Mouse (Mus musculus) liver, postnatal 0 days (tissue): ENCODE data around the gene Jup. TPM values are rescaled to one million over a fixed set of nuclear protein-coding genes. Genes with fewer than 3 reads are reported as not detected.

Experiments used
- ATAC-seq: fragments of 200-750 bp; cut with Nextera tagmentation; 2 replicates; pipeline ENCODE4 v1.8.0; 2017; ENCODE audit warnings: mild to moderate bottlenecking, moderate library complexity
- DNase-seq: peaks from one replicate; pipeline ENCODE4 v3.0.0-alpha.2; 2016
- H3K27ac ChIP-seq: fragments of 300-500 bp; sonication (generic); 2 replicates; pipeline ENCODE4 v1.5.1; 2014; ENCODE audit warnings: antibody characterized with exemption, moderate library complexity, mild to moderate bottlenecking, low read depth
- H3K27me3 ChIP-seq: fragments of 300-500 bp; sonication (generic); 2 replicates; pipeline ENCODE4 v1.6.1; 2014; ENCODE audit warnings: low read length, control low read depth, mixed read lengths; ENCODE audit not compliant: insufficient read depth
- H3K36me3 ChIP-seq: fragments of 300-500 bp; sonication (generic); replicated peaks from 2 replicates; pipeline ENCODE4 v1.6.1; 2014; ENCODE audit warnings: mild to moderate bottlenecking, control low read depth, low read length, moderate library complexity, mixed read lengths; ENCODE audit not compliant: insufficient read depth
- H3K4me1 ChIP-seq: fragments of 300-500 bp; sonication (generic); 2 replicates; pipeline ENCODE4 v1.6.1; 2014; ENCODE audit warnings: antibody characterized with exemption, mild to moderate bottlenecking, control low read depth; ENCODE audit not compliant: insufficient read depth
- H3K4me2 ChIP-seq: fragments of 300-500 bp; sonication (generic); 2 replicates; pipeline ENCODE4 v1.6.1; 2014; ENCODE audit warnings: low read depth, mild to moderate bottlenecking, low read length, moderate library complexity, mixed read lengths
- H3K4me3 ChIP-seq: fragments of 300-500 bp; sonication (generic); 2 replicates; pipeline ENCODE4 v1.5.1; 2014; ENCODE audit warnings: low read depth, low read length
- H3K9ac ChIP-seq: fragments of 300-500 bp; sonication (generic); replicated peaks from 2 replicates; pipeline ENCODE4 v1.6.1; 2014; ENCODE audit warnings: mild to moderate bottlenecking, moderate library complexity
- H3K9me3 ChIP-seq: fragments of 300-500 bp; sonication (generic); 2 replicates; pipeline ENCODE4 v1.6.1; 2016; ENCODE audit warnings: mild to moderate bottlenecking, control low read depth, low read length, mixed read lengths
- CTCF ChIP-seq: sonication (generic); IDR thresholded peaks from 2 replicates; pipeline ENCODE4 v1.5.1; 2016; ENCODE audit warnings: antibody characterized with exemption, low read depth
- EP300 ChIP-seq: IDR thresholded peaks from 2 replicates; pipeline ENCODE4 v1.6.1; 2016; ENCODE audit warnings: antibody characterized with exemption, low read depth, mild to moderate bottlenecking
- WGBS: fragments of 180-500 bp; shearing (Covaris S2); extraction: QIAGEN DNeasy Blood & Tissue Kit; methylation state at CpG from one replicate; pipeline ENCODE4 v1.1.7; 2014; ENCODE audit not compliant: insufficient replicate concordance; 5-methylcytosine and 5-hydroxymethylcytosine counted together
- polyA plus RNA-seq: library from polyadenylated mRNA; unstranded; fragments of >200 nt; fragmentation: Nextera tagmentation; extraction: Ambion mirVana; gene quantifications from 2 replicates; pipeline ENCODE4 v1.2.1, GENCODE M21; 2015

Gene Jup
- polyA plus RNA-seq, 1 experiment from 2014 or later, result 17.5 TPM

DNA sequence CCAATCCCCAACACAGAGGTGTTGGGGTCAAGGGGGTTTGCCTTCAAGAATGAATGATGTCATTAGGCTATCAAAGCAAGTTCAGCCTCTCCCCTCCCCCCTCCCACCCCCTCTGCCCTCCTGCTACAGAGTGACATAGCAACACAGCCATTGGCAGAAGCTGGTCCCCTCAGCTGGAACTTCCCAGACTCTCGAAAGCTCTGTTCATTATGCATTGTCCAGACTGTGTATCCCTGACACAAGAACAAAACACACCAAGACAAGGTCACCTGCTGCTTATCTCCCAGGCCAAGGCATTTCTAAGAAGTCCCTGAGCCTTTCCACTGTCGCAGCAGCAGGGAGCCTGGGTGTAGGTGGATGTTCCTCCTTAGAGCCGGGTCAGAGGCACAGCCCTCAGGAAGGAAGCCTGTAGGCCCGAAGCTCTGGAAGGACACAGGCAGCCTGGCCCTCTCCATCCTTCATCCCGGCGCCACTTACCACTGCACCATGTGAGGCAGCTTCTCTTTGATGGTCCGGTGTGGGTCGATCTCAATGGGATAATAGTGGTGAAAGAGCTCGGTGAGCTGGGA is 38.2 kb upstream of the Jup start:
- Histone ChIP-seq H3K27me3 (no peaks in the 10 kb centered on the region), H3K9me3 (no peaks in the 10 kb centered on the region), H3K9ac (no peak overlapping the region), H3K4me2 (no peak overlapping the region), H3K36me3 (no peaks in the 10 kb centered on the region), H3K4me1 (peaks cover 9% of the 10 kb centered on the region), H3K27ac (no peak overlapping the region), H3K4me3 (no peak overlapping the region)
- DNase-seq (no peak), ATAC-seq (no peak)
- TF ChIP-seq CTCF, result no peak
- no peak for TF ChIP-seq EP300
- 83% methylated on average over 9 of the region's 9 CpGs for WGBS

DNA sequence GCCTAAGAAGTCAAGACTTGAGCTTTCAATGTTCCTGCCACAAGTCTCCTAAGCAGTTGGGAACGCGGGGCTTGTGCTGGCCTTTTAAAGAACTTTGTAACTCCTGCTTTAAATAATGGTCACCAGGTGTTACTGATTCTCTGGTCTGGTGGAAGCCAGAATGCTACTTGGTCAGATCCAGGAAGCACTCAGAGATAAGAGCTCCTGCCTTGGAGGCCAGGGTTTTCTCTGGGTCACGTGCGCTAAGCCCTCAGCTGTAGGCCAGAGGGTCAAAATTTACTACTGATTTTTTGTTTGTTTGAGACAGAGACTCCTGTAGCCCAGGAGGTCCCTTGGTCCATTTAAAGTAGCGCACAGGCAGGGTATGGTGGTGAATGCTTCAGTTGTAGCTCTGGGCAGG is 34.4 kb upstream of the Jup start:
- H3K4me3 ChIP-seq, result no peak overlapping the region
- ATAC-seq (no peak), DNase-seq (no peak)
- no peak overlapping the region for H3K4me2 ChIP-seq
- H3K9ac ChIP-seq, result no peak overlapping the region
- H3K27ac ChIP-seq, result no peak overlapping the region
- no peaks in the 10 kb centered on the region for H3K4me1 ChIP-seq
- no peaks in the 10 kb centered on the region for H3K9me3 ChIP-seq
- no peaks in the 10 kb centered on the region for H3K36me3 ChIP-seq
- TF ChIP-seq CTCF, result no peak
- H3K27me3 ChIP-seq, result no peaks in the 10 kb centered on the region
- whole genome bisulfite sequencing, result 78% methylated on average over 5 of the region's 5 CpGs

DNA sequence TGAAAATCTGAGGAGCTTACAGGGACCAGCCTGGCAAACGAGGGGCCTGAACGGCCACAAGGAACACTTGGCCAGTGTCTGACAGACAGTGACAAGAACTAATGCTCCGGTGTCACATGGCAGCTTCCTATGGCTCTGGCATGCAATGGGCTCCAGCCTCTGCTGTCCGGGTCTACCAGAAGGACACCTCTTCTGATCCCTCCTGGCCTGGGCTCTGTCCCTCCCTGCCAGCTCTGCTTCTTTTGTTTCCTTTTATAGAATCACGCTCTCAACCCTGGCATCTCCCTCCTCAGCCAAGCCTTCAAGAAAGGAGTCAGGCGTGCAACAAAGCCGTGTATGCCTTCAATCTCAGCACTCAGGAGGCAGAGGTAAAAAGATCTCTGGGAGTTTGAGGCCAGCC is 32.5 kb upstream of the Jup start:
- Histone ChIP-seq H3K9ac (no peak overlapping the region), H3K4me3 (no peak overlapping the region), H3K9me3 (no peaks in the 10 kb centered on the region), H3K36me3 (no peaks in the 10 kb centered on the region), H3K4me1 (no peaks in the 10 kb centered on the region), H3K4me2 (no peak overlapping the region), H3K27me3 (no peaks in the 10 kb centered on the region), H3K27ac (no peak overlapping the region)
- 81% methylated on average over 7 of the region's 7 CpGs for WGBS
- no peak for DNase-seq
- no peak for ATAC-seq
- TF ChIP-seq CTCF (no peak), EP300 (no peak)

DNA sequence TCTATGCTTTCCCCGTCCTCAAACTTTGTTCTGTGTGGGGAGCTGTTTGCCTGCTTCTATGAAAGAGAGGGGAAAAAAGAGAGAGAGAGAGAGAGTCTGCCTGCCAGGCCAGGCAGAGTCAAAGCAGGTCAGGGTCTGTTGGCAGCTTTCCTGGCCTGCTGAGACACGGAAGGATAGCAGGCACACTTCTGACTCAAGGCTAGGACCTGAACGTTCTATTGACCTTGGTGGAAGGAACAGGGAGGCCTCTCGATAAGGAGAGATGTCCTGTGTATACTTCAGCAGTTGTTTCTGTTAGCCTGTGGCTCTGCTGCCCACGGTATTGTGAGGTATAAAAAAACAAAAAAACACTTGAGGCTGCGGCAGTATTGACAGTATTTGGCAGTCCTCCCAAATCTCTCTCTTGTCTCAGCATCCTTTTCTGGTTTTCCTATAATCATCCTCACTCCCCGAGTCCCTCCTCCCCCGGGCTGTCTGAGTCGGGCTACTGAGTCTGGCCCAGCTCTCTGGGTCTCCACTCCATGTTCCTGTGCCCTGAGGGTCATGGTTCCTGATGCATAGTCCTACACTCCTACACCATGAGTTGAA is 31.1 kb upstream of the Jup start:
- Histone ChIP-seq H3K9me3 (no peaks in the 10 kb centered on the region), H3K4me1 (no peaks in the 10 kb centered on the region), H3K27ac (no peak overlapping the region), H3K4me2 (no peak overlapping the region), H3K4me3 (no peak overlapping the region), H3K27me3 (no peaks in the 10 kb centered on the region), H3K36me3 (no peaks in the 10 kb centered on the region), H3K9ac (no peak overlapping the region)
- ATAC-seq (no peak), DNase-seq (no peak)
- TF ChIP-seq CTCF (no peak), EP300 (no peak)
- 75% methylated on average over 9 of the region's 9 CpGs for WGBS

DNA sequence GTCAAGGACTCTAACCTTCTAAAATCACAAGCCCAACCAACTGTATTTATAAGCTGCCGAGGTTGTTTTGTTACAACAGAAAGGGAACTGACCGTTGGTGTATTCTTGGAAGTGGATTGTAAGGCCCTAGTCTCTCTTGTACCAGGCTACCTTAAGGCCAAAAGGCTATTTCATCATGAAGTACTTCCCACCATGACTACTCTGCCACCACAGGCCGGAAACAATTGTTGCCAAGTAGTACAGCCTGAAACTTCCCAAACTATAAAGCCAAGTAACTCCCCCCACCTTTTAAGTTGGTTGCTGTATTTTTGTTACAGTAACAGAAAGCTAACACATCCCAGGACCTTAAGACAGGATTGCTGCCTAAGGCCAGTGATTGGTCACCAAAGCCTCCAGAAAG is 29.3 kb upstream of the Jup start:
- 58% methylated on average over 3 of the region's 3 CpGs for WGBS
- no peak for ATAC-seq
- H3K4me1 ChIP-seq, result no peaks in the 10 kb centered on the region
- TF ChIP-seq CTCF (no peak), EP300 (no peak)
- H3K27me3 ChIP-seq, result no peaks in the 10 kb centered on the region
- H3K9ac ChIP-seq, result no peak overlapping the region
- H3K9me3 ChIP-seq, result no peaks in the 10 kb centered on the region
- H3K4me3 ChIP-seq, result no peak overlapping the region
- no peak overlapping the region for H3K4me2 ChIP-seq
- no peak for DNase-seq
- no peak overlapping the region for H3K27ac ChIP-seq
- H3K36me3 ChIP-seq, result no peaks in the 10 kb centered on the region

DNA sequence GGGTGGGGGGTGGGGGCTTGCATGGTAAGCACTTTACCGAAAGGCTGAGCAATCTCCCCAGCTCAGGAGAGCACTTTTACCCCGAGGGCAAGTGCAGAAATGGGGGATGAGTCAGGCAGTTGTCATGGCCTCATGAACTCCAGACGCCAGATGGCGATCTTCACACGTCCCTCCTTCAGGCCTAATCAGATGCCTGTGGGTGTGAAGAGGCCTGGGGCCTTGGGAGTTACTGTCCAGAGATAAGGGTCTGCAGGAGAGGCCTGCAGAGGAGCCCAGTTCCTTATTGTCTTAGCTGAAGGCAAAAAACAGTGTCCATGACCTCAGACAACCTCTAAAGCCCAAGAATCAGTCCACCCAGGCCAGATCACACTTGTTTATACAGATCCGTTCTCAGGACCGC is 28.3 kb upstream of the Jup start:
- H3K4me3 ChIP-seq, result no peak overlapping the region
- H3K36me3 ChIP-seq, result no peaks in the 10 kb centered on the region
- no peak overlapping the region for H3K4me2 ChIP-seq
- ATAC-seq (peak; percentile 41; the same call in 1 of the 2 replicates), DNase-seq (peak; percentile 58)
- WGBS, result 38% methylated on average over 7 of the region's 7 CpGs
- H3K9me3 ChIP-seq, result no peaks in the 10 kb centered on the region
- no peaks in the 10 kb centered on the region for H3K4me1 ChIP-seq
- H3K9ac ChIP-seq, result no peak overlapping the region
- no peaks in the 10 kb centered on the region for H3K27me3 ChIP-seq
- TF ChIP-seq CTCF, result peak; percentile 77
- TF ChIP-seq EP300, result no peak
- H3K27ac ChIP-seq, result no peak overlapping the region

DNA sequence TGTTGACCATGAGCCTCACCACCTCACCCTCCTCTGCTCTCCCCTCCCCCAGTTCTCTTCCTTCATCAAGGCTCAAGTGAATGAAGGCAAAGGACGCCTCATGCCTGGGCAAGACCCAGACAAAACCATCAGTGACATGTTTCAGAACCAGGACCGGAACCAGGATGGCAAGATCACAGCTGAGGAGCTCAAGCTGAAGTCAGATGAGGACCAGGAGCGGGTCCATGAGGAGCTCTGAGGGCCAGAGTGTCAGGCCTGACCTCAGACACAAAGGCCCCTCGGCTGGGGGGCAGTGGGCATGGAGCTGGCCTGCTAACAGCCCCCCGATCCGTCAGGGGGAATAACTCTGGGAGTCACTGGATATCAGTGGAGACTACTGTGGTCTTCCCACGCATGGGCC is 26.3 kb upstream of the Jup start:
- H3K4me1 ChIP-seq, result no peaks in the 10 kb centered on the region

More for the DNA sequence above, 26.3 kb upstream of the Jup start:
- 82% methylated on average over 7 of the region's 7 CpGs for WGBS
- ATAC-seq (no peak), DNase-seq (no peak)
- no peak for TF ChIP-seq CTCF
- no peak for TF ChIP-seq EP300
- Histone ChIP-seq H3K4me2 (no peak overlapping the region), H3K27me3 (no peaks in the 10 kb centered on the region), H3K9ac (no peak overlapping the region), H3K4me3 (no peak overlapping the region), H3K9me3 (no peaks in the 10 kb centered on the region), H3K36me3 (no peaks in the 10 kb centered on the region), H3K27ac (no peak overlapping the region)
